Mouse (Mus musculus): ENCODE data around the gene Vps51. TPM values are rescaled to one million over a fixed set of nuclear protein-coding genes. Genes with fewer than 3 reads are reported as not detected.

Vps51 gene
- polyA plus RNA-seq, 1 experiment, result 55.2 TPM

- Histone ChIP-seq H3ac (ENCODE audit: control insufficient read depth, insufficient read length, low read depth) (peak overlapping the region; percentile 93), H3K36me3 (ENCODE audit: control insufficient read depth, insufficient read depth) (peaks cover 10% of the 10 kb centered on the region), H3K4me3 (ENCODE audit: insufficient read depth, poor library complexity, severe bottlenecking) (peak overlapping the region; percentile 95), H3K27me3 (ENCODE audit: control insufficient read depth, insufficient read depth, insufficient read length) (no peaks in the 10 kb centered on the region), H3K79me2 (ENCODE audit: control insufficient read depth, insufficient read depth) (peaks cover 49% of the 10 kb centered on the region), H3K79me3 (ENCODE audit: low read depth) (peaks cover 37% of the 10 kb centered on the region)
- TF ChIP-seq MYOG (IDR thresholded peaks at IDR 0.05; ENCODE audit: control insufficient read depth, extremely low read depth, insufficient read length) (no peak), CTCF (IDR thresholded peaks at IDR 0.05; ENCODE audit: control insufficient read depth, insufficient read depth, insufficient read length) (no peak), USF1 (IDR thresholded peaks at IDR 0.05; ENCODE audit: low read depth) (no peak), CEBPB (IDR thresholded peaks at IDR 0.05; ENCODE audit: low read depth) (no peak), MAX (IDR thresholded peaks at IDR 0.05) (no peak)
Measured at GRCm38 (mm10) chr19:6061641-6062302, 15.3 kb downstream of the Vps51 start.

GRCm38 (mm10) chr19:6061021-6061533 lies 16.0 kb downstream of the Vps51 start, which contains the start of gene Znhit2:
Gene Znhit2, plus strand, starts transcription at chr19:6061192.
- H3K27me3 ChIP-seq (ENCODE audit: control insufficient read depth, insufficient read depth, insufficient read length), result no peaks in the 10 kb centered on the region
- TF ChIP-seq MAX (IDR thresholded peaks at IDR 0.05) (no peak), USF1 (IDR thresholded peaks at IDR 0.05; ENCODE audit: low read depth) (no peak), CTCF (IDR thresholded peaks at IDR 0.05; ENCODE audit: control insufficient read depth, insufficient read depth, insufficient read length) (no peak), CEBPB (IDR thresholded peaks at IDR 0.05; ENCODE audit: low read depth) (no peak), FOSL1 (IDR thresholded peaks at IDR 0.05; ENCODE audit: insufficient read depth, low read length, poor library complexity, severe bottlenecking) (no peak), MYOD1 (IDR thresholded peaks at IDR 0.05; ENCODE audit: control insufficient read depth, insufficient read length, low read depth) (no peak), MYOG (IDR thresholded peaks at IDR 0.05; ENCODE audit: control insufficient read depth, extremely low read depth, insufficient read length) (no peak)

DNA sequence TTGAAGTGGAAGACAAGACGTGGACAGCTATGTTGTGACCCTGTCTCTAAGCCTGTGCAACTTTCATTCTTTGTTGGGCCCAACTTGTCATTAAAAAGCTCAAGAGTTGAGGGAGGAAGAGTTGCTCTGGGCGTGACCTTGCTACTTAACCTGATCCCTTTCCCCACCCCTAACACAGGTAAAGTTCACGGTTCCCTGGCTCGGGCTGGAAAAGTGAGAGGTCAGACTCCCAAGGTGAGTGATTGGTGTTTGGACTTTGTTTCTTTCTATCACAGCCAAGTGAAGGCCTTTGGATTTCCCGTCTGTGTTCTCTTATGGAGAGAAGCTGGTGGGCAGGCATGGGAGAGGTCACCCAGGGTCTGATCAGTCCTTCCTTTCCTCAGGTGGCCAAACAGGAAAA lies 18.1 kb downstream of the Vps51 start:
- Histone ChIP-seq H3K4me3 (ENCODE audit: insufficient read depth, poor library complexity, severe bottlenecking) (peak overlapping the region; percentile 98), H3K79me2 (ENCODE audit: control insufficient read depth, insufficient read depth) (peaks cover 76% of the 10 kb centered on the region), H3K27me3 (ENCODE audit: control insufficient read depth, insufficient read depth, insufficient read length) (no peaks in the 10 kb centered on the region), H3K79me3 (ENCODE audit: low read depth) (peaks cover 50% of the 10 kb centered on the region), H3ac (ENCODE audit: control insufficient read depth, insufficient read length, low read depth) (peak overlapping the region; percentile 62), H3K36me3 (ENCODE audit: control insufficient read depth, insufficient read depth) (peaks cover 23% of the 10 kb centered on the region)
- TF ChIP-seq CEBPB (IDR thresholded peaks at IDR 0.05; ENCODE audit: low read depth), result no peak
- no peak for TF ChIP-seq MYOD1 (IDR thresholded peaks at IDR 0.05; ENCODE audit: control insufficient read depth, insufficient read length, low read depth)
- TF ChIP-seq MYOG (IDR thresholded peaks at IDR 0.05; ENCODE audit: control insufficient read depth, extremely low read depth, insufficient read length), result no peak
- no peak for TF ChIP-seq CTCF (IDR thresholded peaks at IDR 0.05; ENCODE audit: control insufficient read depth, insufficient read depth, insufficient read length)
- no peak for TF ChIP-seq MAX (IDR thresholded peaks at IDR 0.05)
- no peak for TF ChIP-seq USF1 (IDR thresholded peaks at IDR 0.05; ENCODE audit: low read depth)

More at GRCm38 (mm10) chr19:6061021-6061533, 16.0 kb downstream of the Vps51 start, which contains the start of gene Znhit2:
- peak within 1 kb of the TSS; percentile 95 for H3K4me3 ChIP-seq (ENCODE audit: insufficient read depth, poor library complexity, severe bottlenecking)
- H3K79me2 ChIP-seq (ENCODE audit: control insufficient read depth, insufficient read depth), result peaks cover 56% of the 10 kb centered on the region
- H3K79me3 ChIP-seq (ENCODE audit: low read depth), result peaks cover 43% of the 10 kb centered on the region
- H3K36me3 ChIP-seq (ENCODE audit: control insufficient read depth, insufficient read depth), result peaks cover 10% of the 10 kb centered on the region
- peak within 1 kb of the TSS; percentile 93 for H3ac ChIP-seq (ENCODE audit: control insufficient read depth, insufficient read length, low read depth)

DNA sequence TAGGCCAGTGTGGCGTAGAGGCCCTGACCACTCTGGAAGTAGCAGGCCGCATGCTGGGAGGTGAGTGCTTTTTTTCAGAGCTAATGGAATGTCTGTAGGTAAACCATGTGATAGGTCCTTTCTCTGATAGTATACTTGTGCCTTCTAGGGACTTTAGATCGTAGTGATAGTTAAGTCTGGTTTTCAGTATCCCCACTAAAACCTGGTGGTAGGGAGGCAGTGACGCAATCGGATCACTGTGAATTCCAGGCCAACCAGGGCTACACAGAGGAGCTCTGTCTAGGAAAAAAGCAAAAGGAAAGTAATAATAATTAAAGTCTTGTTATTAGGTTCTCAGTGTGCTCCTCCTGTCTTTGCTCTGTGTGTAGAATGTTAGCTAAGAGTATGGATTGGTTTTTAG lies 18.5 kb downstream of the Vps51 start:
- peak overlapping the region; percentile 69 for H3ac ChIP-seq (ENCODE audit: control insufficient read depth, insufficient read length, low read depth)
- peaks cover 76% of the 10 kb centered on the region for H3K79me2 ChIP-seq (ENCODE audit: control insufficient read depth, insufficient read depth)
- H3K79me3 ChIP-seq (ENCODE audit: low read depth), result peaks cover 50% of the 10 kb centered on the region
- peaks cover 28% of the 10 kb centered on the region for H3K36me3 ChIP-seq (ENCODE audit: control insufficient read depth, insufficient read depth)
- H3K4me3 ChIP-seq (ENCODE audit: insufficient read depth, poor library complexity, severe bottlenecking), result peak overlapping the region; percentile 98
- TF ChIP-seq CEBPB (IDR thresholded peaks at IDR 0.05; ENCODE audit: low read depth) (peak; percentile 58), MYOG (IDR thresholded peaks at IDR 0.05; ENCODE audit: control insufficient read depth, extremely low read depth, insufficient read length) (no peak)
- no peaks in the 10 kb centered on the region for H3K27me3 ChIP-seq (ENCODE audit: control insufficient read depth, insufficient read depth, insufficient read length)

DNA sequence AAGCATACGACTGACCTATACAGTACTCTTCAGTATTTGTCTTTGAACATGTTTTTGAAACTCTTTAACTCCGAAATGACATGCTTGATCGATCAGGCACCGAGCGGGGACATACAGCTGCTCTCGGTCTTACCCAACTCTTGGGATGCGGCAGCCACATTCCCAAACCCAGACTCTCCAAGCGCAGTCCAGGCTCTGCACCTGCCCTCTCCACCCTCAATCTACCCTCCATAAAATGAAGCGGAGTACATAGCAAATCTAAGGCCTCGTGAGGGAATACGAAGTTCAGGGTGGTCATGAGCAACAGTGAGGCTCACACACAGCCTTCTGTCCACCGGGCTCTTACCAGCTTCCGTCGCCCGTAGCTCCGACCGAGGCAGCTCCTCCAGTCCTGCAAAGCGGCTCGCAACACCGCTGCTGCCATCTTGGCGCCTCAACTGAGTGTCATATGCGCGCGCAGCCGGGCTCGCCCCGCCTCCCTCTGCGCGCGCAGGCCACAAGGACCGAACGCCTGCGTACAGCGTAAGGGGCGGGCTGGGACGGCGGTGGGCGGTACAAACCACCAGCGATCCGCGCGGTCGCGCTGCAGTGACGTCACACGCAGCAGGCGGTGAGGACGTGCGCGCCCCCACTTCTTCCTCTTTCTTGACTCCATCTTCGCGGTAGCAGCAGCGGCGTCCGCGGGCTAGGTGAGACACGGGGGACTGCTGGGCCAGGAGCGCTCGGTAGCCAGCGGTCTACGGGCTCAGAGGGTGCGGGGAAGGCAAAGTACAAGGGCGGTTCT lies 19.5 kb downstream of the Vps51 start, which contains the start of the genes Mrpl49 and Fau:
Gene Mrpl49 (minus strand): TSS at position 473 of the 784 bp plus-strand sequence.
Gene Fau (plus strand): TSS at position 532 of the 784 bp plus-strand sequence.
- H3ac ChIP-seq (ENCODE audit: control insufficient read depth, insufficient read length, low read depth), result peak within 1 kb of the TSS; percentile 78
- peaks cover 46% of the 10 kb centered on the region for H3K79me3 ChIP-seq (ENCODE audit: low read depth)
- TF ChIP-seq MAX (IDR thresholded peaks at IDR 0.05) (peak; percentile 53), MYOD1 (IDR thresholded peaks at IDR 0.05; ENCODE audit: control insufficient read depth, insufficient read length, low read depth) (no peak), USF1 (IDR thresholded peaks at IDR 0.05; ENCODE audit: low read depth) (no peak), CTCF (IDR thresholded peaks at IDR 0.05; ENCODE audit: control insufficient read depth, insufficient read depth, insufficient read length) (no peak), CEBPB (IDR thresholded peaks at IDR 0.05; ENCODE audit: low read depth) (no peak)
- H3K79me2 ChIP-seq (ENCODE audit: control insufficient read depth, insufficient read depth), result peaks cover 68% of the 10 kb centered on the region
- H3K4me3 ChIP-seq (ENCODE audit: insufficient read depth, poor library complexity, severe bottlenecking), result peak within 1 kb of the TSS; percentile 98
- no peaks in the 10 kb centered on the region for H3K27me3 ChIP-seq (ENCODE audit: control insufficient read depth, insufficient read depth, insufficient read length)
- peaks cover 38% of the 10 kb centered on the region for H3K36me3 ChIP-seq (ENCODE audit: control insufficient read depth, insufficient read depth)

Data from C2C12 (cell line).